Mouse (Mus musculus): ENCODE measurements at regions not wholly inside any gene's neighbourhood (a gene's known extent, or its start where the extent isn't known, plus 50 kb on each side); places are given as distances from the start of the nearest gene placed in this dataset.

- Histone ChIP-seq H3K9ac (ENCODE audit: low read depth, low read length) (peak overlapping the region; percentile 43; the same call in 1 of the 2 replicates), H3K9me3 (ENCODE audit: control insufficient read depth, low read length) (no peaks in the 10 kb centered on the region), H3K4me1 (ENCODE audit: control insufficient read depth, insufficient read depth, low read depth, low read length) (peaks cover 8% of the 10 kb centered on the region), H3K4me2 (ENCODE audit: low read length) (peak overlapping the region; percentile 58), H3K27me3 (replicated peaks; ENCODE audit: control insufficient read depth, insufficient read depth, low read length) (no peaks in the 10 kb centered on the region; the same call in 1 of the 2 replicates), H3K4me3 (ENCODE audit: low read length) (peak overlapping the region; percentile 38), H3K36me3 (ENCODE audit: control insufficient read depth, insufficient read depth, low read length) (no peaks in the 10 kb centered on the region), H3K27ac (ENCODE audit: low read depth, low read length) (peak overlapping the region; percentile 23; the same call in 1 of the 2 replicates)
- 12% methylated on average over 22 of the region's 22 CpGs for WGBS
- peak; percentile 77 for ATAC-seq
Observed at GRCm38 (mm10) chr15:96170986-96171769, 116.1 kb upstream of the Arid2 start.

GRCm38 (mm10) chr15:96177911-96178310, 109.4 kb upstream of the Arid2 start:
- Histone ChIP-seq H3K4me3 (ENCODE audit: low read length) (no peak overlapping the region), H3K9me3 (ENCODE audit: control insufficient read depth, low read length) (no peaks in the 10 kb centered on the region), H3K36me3 (ENCODE audit: control insufficient read depth, insufficient read depth, low read length) (no peaks in the 10 kb centered on the region), H3K27ac (ENCODE audit: low read depth, low read length) (no peak overlapping the region), H3K4me1 (ENCODE audit: control insufficient read depth, insufficient read depth, low read depth, low read length) (no peaks in the 10 kb centered on the region; the same call in 1 of the 2 replicates), H3K27me3 (replicated peaks; ENCODE audit: control insufficient read depth, insufficient read depth, low read length) (no peaks in the 10 kb centered on the region), H3K9ac (ENCODE audit: low read depth, low read length) (no peak overlapping the region), H3K4me2 (ENCODE audit: low read length) (no peak overlapping the region)
- ATAC-seq, result no peak
- WGBS, result 79% methylated on average over 9 of the region's 9 CpGs

- 41% methylated on average over 8 of the region's 8 CpGs for WGBS
- ATAC-seq, result no peak
- H3K9ac ChIP-seq (ENCODE audit: low read depth, low read length), result no peak overlapping the region
- no peak overlapping the region for H3K4me2 ChIP-seq (ENCODE audit: low read length)
- H3K4me3 ChIP-seq (ENCODE audit: low read length), result no peak overlapping the region
- H3K27ac ChIP-seq (ENCODE audit: low read depth, low read length), result no peak overlapping the region
- no peaks in the 10 kb centered on the region for H3K27me3 ChIP-seq (replicated peaks; ENCODE audit: control insufficient read depth, insufficient read depth, low read length)
- no peaks in the 10 kb centered on the region for H3K36me3 ChIP-seq (ENCODE audit: control insufficient read depth, insufficient read depth, low read length)
- no peaks in the 10 kb centered on the region for H3K9me3 ChIP-seq (ENCODE audit: control insufficient read depth, low read length)
- no peaks in the 10 kb centered on the region; the same call in 1 of the 2 replicates for H3K4me1 ChIP-seq (ENCODE audit: control insufficient read depth, insufficient read depth, low read depth, low read length)
Observed at GRCm38 (mm10) chr15:96178374-96179109, 108.8 kb upstream of the Arid2 start.

- no peak overlapping the region for H3K4me3 ChIP-seq (ENCODE audit: low read length)
- H3K4me2 ChIP-seq (ENCODE audit: low read length), result no peak overlapping the region
- H3K9ac ChIP-seq (ENCODE audit: low read depth, low read length), result no peak overlapping the region
- 80% methylated on average over 5 of the region's 5 CpGs for WGBS
- no peak overlapping the region for H3K27ac ChIP-seq (ENCODE audit: low read depth, low read length)
- no peaks in the 10 kb centered on the region for H3K36me3 ChIP-seq (ENCODE audit: control insufficient read depth, insufficient read depth, low read length)
- no peaks in the 10 kb centered on the region; the same call in 1 of the 2 replicates for H3K4me1 ChIP-seq (ENCODE audit: control insufficient read depth, insufficient read depth, low read depth, low read length)
- H3K27me3 ChIP-seq (replicated peaks; ENCODE audit: control insufficient read depth, insufficient read depth, low read length), result no peaks in the 10 kb centered on the region
- H3K9me3 ChIP-seq (ENCODE audit: control insufficient read depth, low read length), result no peaks in the 10 kb centered on the region
- ATAC-seq, result no peak
Observed at GRCm38 (mm10) chr15:96179511-96179910, 107.8 kb upstream of the Arid2 start.

- Histone ChIP-seq H3K4me3 (ENCODE audit: low read length) (no peak overlapping the region), H3K4me2 (ENCODE audit: low read length) (no peak overlapping the region), H3K9me3 (ENCODE audit: control insufficient read depth, low read length) (no peaks in the 10 kb centered on the region), H3K27ac (ENCODE audit: low read depth, low read length) (no peak overlapping the region), H3K36me3 (ENCODE audit: control insufficient read depth, insufficient read depth, low read length) (no peaks in the 10 kb centered on the region), H3K4me1 (ENCODE audit: control insufficient read depth, insufficient read depth, low read depth, low read length) (no peaks in the 10 kb centered on the region; the same call in 1 of the 2 replicates), H3K9ac (ENCODE audit: low read depth, low read length) (no peak overlapping the region), H3K27me3 (replicated peaks; ENCODE audit: control insufficient read depth, insufficient read depth, low read length) (no peaks in the 10 kb centered on the region)
- WGBS, result 88% methylated on average over 5 of the region's 5 CpGs
- no peak for ATAC-seq
Observed at GRCm38 (mm10) chr15:96180036-96180435, 107.3 kb upstream of the Arid2 start.

GRCm38 (mm10) chr15:96180977-96181376, 106.3 kb upstream of the Arid2 start:
- no peak overlapping the region for H3K4me3 ChIP-seq (ENCODE audit: low read length)
- no peak overlapping the region for H3K4me2 ChIP-seq (ENCODE audit: low read length)
- no peaks in the 10 kb centered on the region for H3K9me3 ChIP-seq (ENCODE audit: control insufficient read depth, low read length)
- H3K27ac ChIP-seq (ENCODE audit: low read depth, low read length), result no peak overlapping the region
- no peaks in the 10 kb centered on the region for H3K27me3 ChIP-seq (replicated peaks; ENCODE audit: control insufficient read depth, insufficient read depth, low read length)
- H3K36me3 ChIP-seq (ENCODE audit: control insufficient read depth, insufficient read depth, low read length), result no peaks in the 10 kb centered on the region
- no peak for ATAC-seq
- WGBS, result 92% methylated on average over 8 of the region's 8 CpGs
- H3K9ac ChIP-seq (ENCODE audit: low read depth, low read length), result no peak overlapping the region
- H3K4me1 ChIP-seq (ENCODE audit: control insufficient read depth, insufficient read depth, low read depth, low read length), result peaks cover 3% of the 10 kb centered on the region

GRCm38 (mm10) chr15:96182313-96182712, 105.0 kb upstream of the Arid2 start:
- no peak overlapping the region for H3K4me2 ChIP-seq (ENCODE audit: low read length)
- no peak overlapping the region for H3K27ac ChIP-seq (ENCODE audit: low read depth, low read length)
- ATAC-seq, result no peak
- H3K27me3 ChIP-seq (replicated peaks; ENCODE audit: control insufficient read depth, insufficient read depth, low read length), result no peaks in the 10 kb centered on the region
- no peaks in the 10 kb centered on the region for H3K9me3 ChIP-seq (ENCODE audit: control insufficient read depth, low read length)
- H3K4me3 ChIP-seq (ENCODE audit: low read length), result no peak overlapping the region
- peaks cover 3% of the 10 kb centered on the region for H3K4me1 ChIP-seq (ENCODE audit: control insufficient read depth, insufficient read depth, low read depth, low read length)
- H3K9ac ChIP-seq (ENCODE audit: low read depth, low read length), result no peak overlapping the region
- WGBS, result 85% methylated on average over 5 of the region's 5 CpGs
- H3K36me3 ChIP-seq (ENCODE audit: control insufficient read depth, insufficient read depth, low read length), result no peaks in the 10 kb centered on the region

GRCm38 (mm10) chr15:96183069-96183468, 104.2 kb upstream of the Arid2 start:
- H3K27ac ChIP-seq (ENCODE audit: low read depth, low read length), result no peak overlapping the region
- H3K36me3 ChIP-seq (ENCODE audit: control insufficient read depth, insufficient read depth, low read length), result no peaks in the 10 kb centered on the region
- H3K27me3 ChIP-seq (replicated peaks; ENCODE audit: control insufficient read depth, insufficient read depth, low read length), result no peaks in the 10 kb centered on the region
- ATAC-seq, result no peak
- 85% methylated on average over 6 of the region's 6 CpGs for WGBS
- peaks cover 3% of the 10 kb centered on the region for H3K4me1 ChIP-seq (ENCODE audit: control insufficient read depth, insufficient read depth, low read depth, low read length)
- H3K9me3 ChIP-seq (ENCODE audit: control insufficient read depth, low read length), result no peaks in the 10 kb centered on the region
- no peak overlapping the region for H3K4me2 ChIP-seq (ENCODE audit: low read length)
- H3K4me3 ChIP-seq (ENCODE audit: low read length), result no peak overlapping the region
- no peak overlapping the region for H3K9ac ChIP-seq (ENCODE audit: low read depth, low read length)

GRCm38 (mm10) chr15:96184666-96185065, 102.7 kb upstream of the Arid2 start:
- ATAC-seq, result no peak
- WGBS, result 61% methylated on average over 8 of the region's 8 CpGs

More at GRCm38 (mm10) chr15:96184666-96185065, 102.7 kb upstream of the Arid2 start:
- Histone ChIP-seq H3K27ac (ENCODE audit: low read depth, low read length) (no peak overlapping the region), H3K27me3 (replicated peaks; ENCODE audit: control insufficient read depth, insufficient read depth, low read length) (no peaks in the 10 kb centered on the region), H3K4me1 (ENCODE audit: control insufficient read depth, insufficient read depth, low read depth, low read length) (peaks cover 3% of the 10 kb centered on the region; the same call in 1 of the 2 replicates), H3K36me3 (ENCODE audit: control insufficient read depth, insufficient read depth, low read length) (no peaks in the 10 kb centered on the region), H3K9ac (ENCODE audit: low read depth, low read length) (no peak overlapping the region), H3K4me2 (ENCODE audit: low read length) (no peak overlapping the region), H3K4me3 (ENCODE audit: low read length) (no peak overlapping the region), H3K9me3 (ENCODE audit: control insufficient read depth, low read length) (no peaks in the 10 kb centered on the region)
